Mouse (Mus musculus) embryonic facial prominence, embryonic 14.5 days (tissue): ENCODE measurements around the gene St6galnac3. TPM values are rescaled to one million over a fixed set of nuclear protein-coding genes. Genes with fewer than 3 reads are reported as not detected.

Experiments used
- ATAC-seq: fragments of 200-750 bp; cut with Nextera tagmentation; 2 replicates; pipeline ENCODE4 v1.8.0; 2017; ENCODE audit warnings: low read depth, moderate number of reproducible peaks, moderate TSS enrichment
- DNase-seq: peaks from one replicate; pipeline ENCODE4 v3.0.0-alpha.2; 2015; ENCODE audit warnings: low spot score
- H3K27ac ChIP-seq: fragments of 300-500 bp; sonication (generic); replicated peaks from 2 replicates; pipeline ENCODE4 v1.5.1; 2014; ENCODE audit warnings: low read depth, mild to moderate bottlenecking, low read length, moderate library complexity
- H3K27me3 ChIP-seq: fragments of 300-500 bp; sonication (generic); replicated peaks from 2 replicates; pipeline ENCODE4 v1.6.1; 2014; ENCODE audit warnings: low read length; ENCODE audit not compliant: control insufficient read depth, insufficient read depth
- H3K36me3 ChIP-seq: fragments of 300-500 bp; sonication (generic); 2 replicates; pipeline ENCODE4 v1.6.1; 2014; ENCODE audit warnings: low read length, mixed read lengths; ENCODE audit not compliant: control insufficient read depth, insufficient read depth
- H3K4me1 ChIP-seq: fragments of 300-500 bp; sonication (generic); 2 replicates; pipeline ENCODE4 v1.6.1; 2014; ENCODE audit warnings: antibody characterized with exemption, low read length; ENCODE audit not compliant: control insufficient read depth, insufficient read depth
- H3K4me2 ChIP-seq: fragments of 300-500 bp; sonication (generic); 2 replicates; pipeline ENCODE4 v1.6.1; 2014; ENCODE audit warnings: low read depth, mild to moderate bottlenecking, low read length, moderate library complexity, mixed read lengths
- H3K4me3 ChIP-seq: fragments of 300-500 bp; sonication (generic); 2 replicates; pipeline ENCODE4 v1.5.1; 2014; ENCODE audit warnings: low read depth, mild to moderate bottlenecking, low read length
- H3K9ac ChIP-seq: fragments of 300-500 bp; sonication (generic); 2 replicates; pipeline ENCODE4 v1.6.1; 2014; ENCODE audit warnings: low read depth, mild to moderate bottlenecking, low read length, moderate library complexity, mixed read lengths
- H3K9me3 ChIP-seq: fragments of 300-500 bp; sonication (generic); 2 replicates; pipeline ENCODE4 v1.6.1; 2016; ENCODE audit warnings: low read length; ENCODE audit not compliant: control insufficient read depth
- WGBS: fragments of 180-500 bp; shearing (Covaris S2); extraction: QIAGEN DNeasy Blood & Tissue Kit; methylation state at CpG from one replicate; pipeline ENCODE4 v1.1.7; 2014; 5-methylcytosine and 5-hydroxymethylcytosine counted together
- polyA plus RNA-seq: library from polyadenylated mRNA; unstranded; fragments of >200 nt; fragmentation: Nextera tagmentation; extraction: Ambion mirVana; gene quantifications from 2 replicates; pipeline ENCODE4 v1.2.1, GENCODE M21; 2014

Gene St6galnac3
- polyA plus RNA-seq, 1 experiment from 2014 or later, result 30.6 TPM

GRCm38 (mm10) chr3:153739351-153739750, 14.4 kb upstream of the St6galnac3 start:
- Histone ChIP-seq H3K9me3 (no peaks in the 10 kb centered on the region), H3K27me3 (no peaks in the 10 kb centered on the region), H3K4me3 (no peak overlapping the region), H3K4me1 (peaks cover 19% of the 10 kb centered on the region; the same call in 1 of the 2 replicates), H3K4me2 (no peak overlapping the region), H3K36me3 (no peaks in the 10 kb centered on the region), H3K27ac (peak overlapping the region; percentile 73), H3K9ac (no peak overlapping the region)
- ATAC-seq, result peak; percentile 93
- DNase-seq, result peak; percentile 90
- 44% methylated on average over 8 of the region's 8 CpGs for WGBS

- H3K27ac ChIP-seq, result peak overlapping the region; percentile 73
- ATAC-seq, result 0 out of 2 replicates have a peak, but pooled peaks have one; percentile 26
- H3K4me3 ChIP-seq, result no peak overlapping the region
- H3K36me3 ChIP-seq, result no peaks in the 10 kb centered on the region
- H3K9me3 ChIP-seq, result no peaks in the 10 kb centered on the region
- H3K4me1 ChIP-seq, result peaks cover 19% of the 10 kb centered on the region; the same call in 1 of the 2 replicates
- no peak overlapping the region for H3K4me2 ChIP-seq
- no peaks in the 10 kb centered on the region for H3K27me3 ChIP-seq
- no peak overlapping the region for H3K9ac ChIP-seq
- peak; percentile 47 for DNase-seq
- 31% methylated on average over 10 of the region's 10 CpGs for WGBS
Measured at GRCm38 (mm10) chr3:153738421-153738820, 13.4 kb upstream of the St6galnac3 start.

DNA sequence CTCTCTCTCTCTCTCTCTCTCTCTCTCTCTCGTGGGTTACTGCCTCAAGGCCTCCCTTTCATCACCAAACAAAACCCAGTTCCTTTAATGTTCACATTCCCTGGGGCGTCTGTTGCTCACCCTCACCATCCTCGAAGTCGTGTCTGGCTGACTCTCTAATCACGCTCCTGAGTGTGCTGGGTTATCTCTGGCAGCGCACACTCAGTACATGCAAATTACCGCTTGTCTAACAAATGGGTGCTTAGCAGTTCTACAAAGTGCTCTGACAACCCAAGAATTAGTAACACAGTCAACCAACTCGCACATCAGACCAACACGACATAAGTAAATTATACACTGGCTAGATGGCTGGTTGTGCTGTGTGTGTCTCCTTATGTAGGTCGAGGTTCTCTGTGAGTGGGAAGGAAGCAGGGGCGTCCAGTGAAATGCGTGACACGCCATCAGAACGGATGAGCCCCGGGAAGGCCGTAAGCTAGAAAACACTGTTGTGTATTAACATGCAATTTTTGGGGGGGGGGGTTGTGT, 11.8 kb upstream of the St6galnac3 start:
- DNase-seq, result no peak
- no peak overlapping the region for H3K9ac ChIP-seq
- no peaks in the 10 kb centered on the region for H3K27me3 ChIP-seq
- H3K9me3 ChIP-seq, result no peaks in the 10 kb centered on the region
- H3K4me2 ChIP-seq, result no peak overlapping the region
- H3K36me3 ChIP-seq, result no peaks in the 10 kb centered on the region
- H3K4me1 ChIP-seq, result peaks cover 23% of the 10 kb centered on the region; the same call in 1 of the 2 replicates
- 73% methylated on average over 16 of the region's 16 CpGs for WGBS
- no peak for ATAC-seq
- H3K27ac ChIP-seq, result no peak overlapping the region
- no peak overlapping the region for H3K4me3 ChIP-seq

DNA sequence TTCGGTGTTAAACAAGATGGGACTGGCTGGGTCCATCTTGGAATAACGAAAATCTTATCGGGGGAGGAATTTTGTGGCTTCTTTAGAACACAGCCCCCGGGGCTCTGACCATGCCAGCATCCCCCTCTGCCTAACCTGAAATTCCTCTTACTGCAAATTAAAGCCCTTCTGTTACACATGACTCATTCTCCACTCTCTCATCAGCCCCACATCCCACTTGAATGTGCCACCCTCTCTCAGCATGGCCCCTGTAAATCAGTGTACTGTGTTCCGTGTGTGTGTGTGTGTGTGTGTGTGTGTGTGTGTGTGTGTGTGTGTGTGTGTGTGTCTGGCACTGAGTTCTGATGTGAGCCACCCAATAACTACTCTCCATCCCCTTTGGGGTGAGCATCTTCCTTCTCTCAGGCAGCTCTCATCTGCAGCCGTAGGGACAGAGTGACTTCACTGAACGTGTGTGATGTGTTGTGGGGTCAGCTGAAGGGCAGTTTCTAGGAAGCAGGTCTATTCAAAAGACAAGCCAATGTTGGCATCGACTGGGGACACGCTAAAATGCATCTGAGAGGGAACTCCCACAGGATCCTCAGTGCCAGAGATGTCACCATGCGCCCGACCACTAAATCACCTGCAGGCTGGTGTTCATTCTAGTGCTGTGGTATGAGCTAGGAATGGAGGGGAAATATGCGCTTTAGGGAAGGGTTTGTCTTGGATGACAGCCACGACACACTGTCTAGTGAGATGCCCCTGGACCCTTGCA, 11.0 kb upstream of the St6galnac3 start:
- Histone ChIP-seq H3K27me3 (no peaks in the 10 kb centered on the region), H3K4me2 (no peak overlapping the region), H3K9me3 (no peaks in the 10 kb centered on the region), H3K4me3 (no peak overlapping the region), H3K36me3 (no peaks in the 10 kb centered on the region), H3K9ac (no peak overlapping the region), H3K4me1 (peaks cover 24% of the 10 kb centered on the region; the same call in 1 of the 2 replicates), H3K27ac (no peak overlapping the region)
- WGBS, result 73% methylated on average over 13 of the region's 13 CpGs
- DNase-seq (no peak), ATAC-seq (no peak)

GRCm38 (mm10) chr3:153734741-153735140, 9.8 kb upstream of the St6galnac3 start:
- WGBS, result 67% methylated on average over 10 of the region's 10 CpGs
- Histone ChIP-seq H3K36me3 (no peaks in the 10 kb centered on the region), H3K27ac (no peak overlapping the region), H3K27me3 (no peaks in the 10 kb centered on the region), H3K4me1 (peaks cover 21% of the 10 kb centered on the region; the same call in 1 of the 2 replicates), H3K9ac (no peak overlapping the region), H3K9me3 (no peaks in the 10 kb centered on the region), H3K4me3 (no peak overlapping the region), H3K4me2 (no peak overlapping the region)
- no peak for DNase-seq
- ATAC-seq, result no peak

DNA sequence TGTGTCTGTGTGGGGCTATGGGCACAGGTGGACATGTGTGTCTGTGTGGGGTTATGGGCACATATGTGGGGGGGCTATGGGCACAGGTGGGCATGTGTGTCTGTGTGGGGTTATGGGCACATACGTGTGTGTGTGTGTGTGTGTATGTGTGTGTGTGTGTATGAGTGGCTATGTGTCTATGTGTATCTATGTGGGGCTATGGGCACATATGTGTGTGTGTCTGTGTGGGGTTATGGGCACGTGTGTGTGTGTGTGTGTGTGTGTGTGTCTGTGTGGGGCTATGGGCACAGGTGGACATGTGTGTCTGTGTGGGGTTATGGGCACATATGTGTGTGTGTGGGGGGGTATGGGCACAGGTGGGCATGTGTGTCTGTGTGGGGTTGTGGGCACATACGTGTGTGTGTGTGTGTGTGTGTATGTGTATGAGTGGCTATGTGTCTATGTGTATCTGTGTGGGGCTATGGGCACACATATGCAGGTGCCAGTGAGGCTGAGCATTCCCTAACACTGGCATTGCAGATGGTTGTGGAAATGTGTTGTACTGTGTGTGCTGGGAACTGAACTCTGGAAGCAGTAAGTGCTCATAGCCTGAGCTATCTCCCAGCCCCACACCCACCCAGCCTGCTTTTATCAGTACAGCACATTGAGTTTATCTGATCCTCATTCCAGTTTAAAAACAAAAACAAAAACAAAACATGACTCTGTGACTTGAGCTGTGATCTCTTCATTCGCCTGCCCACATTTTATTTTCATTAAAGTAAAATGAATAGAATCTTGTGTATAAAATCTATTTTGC, 8.6 kb upstream of the St6galnac3 start:
- Histone ChIP-seq H3K27me3 (no peaks in the 10 kb centered on the region), H3K4me1 (peaks cover 9% of the 10 kb centered on the region; the same call in 1 of the 2 replicates), H3K27ac (no peak overlapping the region), H3K9me3 (no peaks in the 10 kb centered on the region), H3K4me2 (no peak overlapping the region), H3K9ac (no peak overlapping the region), H3K4me3 (no peak overlapping the region), H3K36me3 (no peaks in the 10 kb centered on the region)
- WGBS, result 85% methylated on average over 4 of the region's 4 CpGs
- DNase-seq (no peak), ATAC-seq (no peak)

GRCm38 (mm10) chr3:153732749-153733148, 7.8 kb upstream of the St6galnac3 start:
- 35% methylated on average over 6 of the region's 6 CpGs for WGBS
- no peaks in the 10 kb centered on the region for H3K9me3 ChIP-seq
- ATAC-seq, result no peak
- H3K4me1 ChIP-seq, result peaks cover 7% of the 10 kb centered on the region; the same call in 1 of the 2 replicates
- H3K4me2 ChIP-seq, result no peak overlapping the region
- no peak overlapping the region for H3K27ac ChIP-seq
- no peak overlapping the region for H3K9ac ChIP-seq
- H3K27me3 ChIP-seq, result no peaks in the 10 kb centered on the region
- H3K36me3 ChIP-seq, result no peaks in the 10 kb centered on the region
- peak; percentile 69 for DNase-seq
- H3K4me3 ChIP-seq, result no peak overlapping the region

DNA sequence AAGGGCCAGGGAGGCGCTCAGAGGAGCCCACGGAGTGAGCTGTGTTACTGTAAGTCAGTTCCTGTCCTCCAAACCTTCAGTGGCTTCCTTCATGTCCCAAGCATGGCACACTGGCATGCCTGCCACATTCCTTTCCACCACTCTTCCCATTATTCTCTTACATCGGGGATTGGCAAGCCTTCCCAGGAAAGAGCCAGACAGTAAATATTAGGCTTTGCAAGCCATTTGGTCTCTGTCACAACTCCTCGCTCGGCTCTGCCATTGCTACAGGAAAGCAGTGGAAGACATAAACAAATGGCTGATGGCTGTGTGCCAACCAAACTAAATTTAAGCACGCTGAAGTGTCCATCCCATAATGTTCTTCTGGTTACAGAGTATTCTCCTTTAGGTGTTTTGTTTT, 7.1 kb upstream of the St6galnac3 start:
- Histone ChIP-seq H3K27me3 (no peaks in the 10 kb centered on the region), H3K36me3 (no peaks in the 10 kb centered on the region), H3K9ac (no peak overlapping the region), H3K4me3 (no peak overlapping the region), H3K4me2 (no peak overlapping the region), H3K4me1 (peaks cover 4% of the 10 kb centered on the region; the same call in 1 of the 2 replicates), H3K9me3 (no peaks in the 10 kb centered on the region), H3K27ac (peak overlapping the region; percentile 7)
- ATAC-seq, result no peak
- DNase-seq, result peak; percentile 59
- 48% methylated on average over 6 of the region's 6 CpGs for WGBS
